Comparison of ENCODE assay signal across 10 mouse cellular contexts in the genomic region with DNA sequence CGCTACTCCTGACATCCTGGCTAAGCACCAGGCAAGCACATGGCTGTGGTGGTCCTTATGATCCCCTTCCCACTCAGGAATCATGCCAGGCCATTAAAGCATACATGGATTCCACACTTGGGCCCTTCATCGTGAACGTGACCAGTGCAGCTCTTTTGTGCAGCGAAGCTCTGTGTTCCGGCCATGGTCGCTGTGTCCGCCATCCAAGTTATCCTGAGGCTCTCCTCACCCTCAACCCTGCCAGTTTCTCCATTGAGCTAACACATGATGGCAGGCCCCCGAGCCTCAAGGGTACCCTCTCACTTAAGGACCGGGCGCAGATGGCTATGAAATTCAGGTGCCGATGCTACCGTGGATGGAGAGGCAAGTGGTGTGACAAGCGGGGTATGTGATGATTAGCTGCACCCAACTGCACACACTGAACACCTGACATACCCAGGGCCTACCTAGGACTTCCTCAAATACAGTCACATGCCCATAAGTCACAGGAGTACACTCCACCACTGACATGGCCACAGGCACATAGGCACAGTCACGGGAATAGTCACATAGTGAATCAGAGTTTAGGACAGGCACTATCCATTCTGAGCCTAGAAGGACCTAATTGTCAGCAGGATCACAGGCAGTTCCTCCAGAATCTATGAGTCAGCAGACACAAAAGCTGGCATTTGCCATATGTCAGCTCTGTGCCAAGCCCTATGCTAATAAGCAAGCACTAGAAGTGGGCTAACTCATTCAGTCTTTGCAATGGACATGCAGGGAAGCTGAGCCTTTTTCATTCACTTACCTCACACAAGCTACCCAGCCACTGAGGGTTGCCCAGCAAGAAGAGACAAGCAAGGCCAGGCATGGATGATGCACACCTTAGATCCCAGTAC. TPM values are rescaled to one million over a fixed set of nuclear protein-coding genes. Genes with fewer than 3 reads are reported as not detected.
A peak's percentile ranks its signal among the peaks of the same experiment; 100 is the strongest.
DNase-seq lines count a peak whose midpoint lies in the region; ATAC-seq and TF ChIP-seq lines count a peak whose summit lies in the region.
"Had no signal": no experiment of that assay in that cellular context is flagged by ENCODE, and none has a peak within 500 bp of the region (broad histone marks: within the 10 kb centered on the region; RNA-seq: fewer than 3 reads in every experiment).

No protein-coding gene starts in this region.

- no peak overlapping the region for H3K4me3 ChIP-seq in kidney, postnatal 0 days (replicated peaks; ENCODE audit: low read depth, low read length)
- H3K4me3 ChIP-seq in embryonic facial prominence, embryonic 12.5 days: no peak overlapping the region
- no peak overlapping the region for H3K4me3 ChIP-seq in liver, embryonic 13.5 days (replicated peaks)

- intact Hi-C loops in left cerebral cortex, postnatal 4 days (cut with DNase I): no loop called here

- no peak for TF ChIP-seq CTCF in kidney, postnatal 0 days (IDR thresholded peaks at IDR 0.05; ENCODE audit: low read depth)

- no peak overlapping the region for H3K4me2 ChIP-seq in kidney, postnatal 0 days (ENCODE audit: low read length)
- peak overlapping the region; percentile 84 for H3K4me2 ChIP-seq in embryonic facial prominence, embryonic 12.5 days (replicated peaks)
- peak overlapping the region; percentile 93; the same call in 1 of the 2 replicates for H3K4me2 ChIP-seq in liver, embryonic 13.5 days

- 0 out of 2 replicates have a peak overlapping the region, but pooled peaks have one; percentile 8 for H3K9ac ChIP-seq in kidney, postnatal 0 days (ENCODE audit: low read depth, low read length)
- H3K9ac ChIP-seq in embryonic facial prominence, embryonic 12.5 days: 0 out of 2 replicates have a peak overlapping the region, but pooled peaks have one; percentile 5
- H3K9ac ChIP-seq in liver, embryonic 13.5 days: peak overlapping the region; percentile 89; the same call in 1 of the 2 replicates

- peaks cover 20% of the 10 kb centered on the region for H3K4me1 ChIP-seq in kidney, postnatal 0 days (replicated peaks; ENCODE audit: insufficient read depth, low read length)
- peaks cover 41% of the 10 kb centered on the region for H3K4me1 ChIP-seq in embryonic facial prominence, embryonic 12.5 days
- peaks cover 82% of the 10 kb centered on the region for H3K4me1 ChIP-seq in liver, embryonic 13.5 days (replicated peaks)

- DNase-seq in kidney, postnatal 0 days (ENCODE audit: low spot score): no peak
- DNase-seq in kidney, postnatal 4 days: no peak
- peak; percentile 75 for DNase-seq in MN1 (ENCODE audit: low spot score)
- no peak for DNase-seq in liver, embryonic 13.5 days
- no peak for DNase-seq in yolk sac, embryonic 10.5 days (ENCODE audit: low spot score)
- DNase-seq in left cerebral cortex, postnatal 4 days: no peak
- DNase-seq in layer of hippocampus, postnatal 25 days (ENCODE audit: extremely low spot score in 1 of 2, low spot score in 1 of 2): no peak
- DNase-seq: adrenal gland, postnatal 14 days; right cerebral cortex, postnatal 25 days had no signal

- H3K27ac ChIP-seq in kidney, postnatal 0 days: peak overlapping the region; percentile 96
- peak overlapping the region; percentile 90 for H3K27ac ChIP-seq in embryonic facial prominence, embryonic 12.5 days
- H3K27ac ChIP-seq in liver, embryonic 13.5 days: peak overlapping the region; percentile 98

- H3K36me3 ChIP-seq in kidney, postnatal 0 days (ENCODE audit: insufficient read depth, low read length): peaks cover 12% of the 10 kb centered on the region; the same call in 1 of the 2 replicates
- H3K36me3 ChIP-seq in embryonic facial prominence, embryonic 12.5 days: peaks cover 19% of the 10 kb centered on the region
- H3K36me3 ChIP-seq in liver, embryonic 13.5 days: peaks cover 21% of the 10 kb centered on the region

- H3K27me3 ChIP-seq in kidney, postnatal 0 days (ENCODE audit: insufficient read depth, low read length): no peaks in the 10 kb centered on the region
- no peaks in the 10 kb centered on the region for H3K27me3 ChIP-seq in embryonic facial prominence, embryonic 12.5 days
- H3K27me3 ChIP-seq in liver, embryonic 13.5 days: no peaks in the 10 kb centered on the region

- no peaks in the 10 kb centered on the region for H3K9me3 ChIP-seq in kidney, postnatal 0 days (replicated peaks; ENCODE audit: low read length)
- H3K9me3 ChIP-seq in embryonic facial prominence, embryonic 12.5 days: no peaks in the 10 kb centered on the region
- H3K9me3 ChIP-seq in liver, embryonic 13.5 days (replicated peaks): no peaks in the 10 kb centered on the region

- WGBS in kidney, postnatal 0 days: 94% methylated on average over 14 of the region's 14 CpGs
- WGBS in embryonic facial prominence, embryonic 12.5 days: 94% methylated on average over 14 of the region's 14 CpGs
- 88% methylated on average over 14 of the region's 14 CpGs for WGBS in liver, embryonic 13.5 days (ENCODE audit: insufficient replicate concordance)

- no peak for ATAC-seq in kidney, postnatal 0 days (replicated peaks; ENCODE audit: low FRiP score, low read depth)
- ATAC-seq in embryonic facial prominence, embryonic 12.5 days (ENCODE audit: insufficient number of reproducible peaks, insufficient read depth, low FRiP score, low TSS enrichment): no peak
- ATAC-seq in liver, embryonic 13.5 days (ENCODE audit: low read depth): no peak

RNA-seq across cellular contexts. Expression of a gene that starts 0.6 kb away (rescaled TPM):
- polyA plus RNA-seq in kidney, postnatal 0 days (2015; fragmentation: Nextera tagmentation; extraction: Ambion mirVana): 20.3 and 22.3 TPM in 2 replicates
- polyA plus RNA-seq in embryonic facial prominence, embryonic 12.5 days (2016; fragmentation: Nextera tagmentation; extraction: Ambion mirVana): 15.0 and 15.4 TPM in 2 replicates
- polyA plus RNA-seq in liver, embryonic 13.5 days (2015; fragmentation: Nextera tagmentation; extraction: Ambion mirVana): 10.5 and 12.2 TPM in 2 replicates
- total RNA-seq in left cerebral cortex, postnatal 4 days (2021): 10 to 100 TPM; 11.9 to 13.0 TPM
- total RNA-seq in layer of hippocampus, postnatal 25 days (2021): 10 to 100 TPM; 11.3 to 13.3 TPM

RNA-seq across cellular contexts. Expression of a gene that starts 1.4 kb away (rescaled TPM):
- polyA plus RNA-seq in kidney, postnatal 0 days (2015; fragmentation: Nextera tagmentation; extraction: Ambion mirVana): 1.3 and 2.0 TPM in 2 replicates
- polyA plus RNA-seq in embryonic facial prominence, embryonic 12.5 days (2016; fragmentation: Nextera tagmentation; extraction: Ambion mirVana): 1.4 and 1.5 TPM in 2 replicates
- polyA plus RNA-seq in liver, embryonic 13.5 days (2015; fragmentation: Nextera tagmentation; extraction: Ambion mirVana): 0.82 and 1.2 TPM in 2 replicates
- 1 to 10 TPM; 1.5 to 2.1 TPM for total RNA-seq in left cerebral cortex, postnatal 4 days (2021)
- total RNA-seq in layer of hippocampus, postnatal 25 days (2021): 1 to 10 TPM; 1.4 to 1.9 TPM

RNA-seq across cellular contexts. Expression of a gene that starts 2.5 kb away (rescaled TPM):
- polyA plus RNA-seq in kidney, postnatal 0 days (2015; fragmentation: Nextera tagmentation; extraction: Ambion mirVana): 5.0 and 6.0 TPM in 2 replicates
- 12.2 and 13.2 TPM in 2 replicates for polyA plus RNA-seq in embryonic facial prominence, embryonic 12.5 days (2016; fragmentation: Nextera tagmentation; extraction: Ambion mirVana)
- polyA plus RNA-seq in liver, embryonic 13.5 days (2015; fragmentation: Nextera tagmentation; extraction: Ambion mirVana): 2.6 TPM in 2 replicates
- 1 to 10 TPM; 3.8 to 4.1 TPM for total RNA-seq in left cerebral cortex, postnatal 4 days (2021)
- total RNA-seq in layer of hippocampus, postnatal 25 days (2021): 1 to 10 TPM; 6.4 to 8.0 TPM

RNA-seq across cellular contexts. Expression of a gene that starts 8.2 kb away (rescaled TPM):
- 28.9 and 29.9 TPM in 2 replicates for polyA plus RNA-seq in kidney, postnatal 0 days (2015; fragmentation: Nextera tagmentation; extraction: Ambion mirVana)
- 35.8 and 36.9 TPM in 2 replicates for polyA plus RNA-seq in embryonic facial prominence, embryonic 12.5 days (2016; fragmentation: Nextera tagmentation; extraction: Ambion mirVana)
- polyA plus RNA-seq in liver, embryonic 13.5 days (2015; fragmentation: Nextera tagmentation; extraction: Ambion mirVana): 167 and 175 TPM in 2 replicates
- 10 to 100 TPM; 12.5 to 14.5 TPM for total RNA-seq in left cerebral cortex, postnatal 4 days (2021)
- total RNA-seq in layer of hippocampus, postnatal 25 days (2021): 10 to 100 TPM; 11.8 to 16.8 TPM

RNA-seq across cellular contexts. Expression of a gene that starts 11.5 kb away (rescaled TPM):
- polyA plus RNA-seq in kidney, postnatal 0 days (2015; fragmentation: Nextera tagmentation; extraction: Ambion mirVana): 87.7 and 88.8 TPM in 2 replicates
- 132 and 134 TPM in 2 replicates for polyA plus RNA-seq in embryonic facial prominence, embryonic 12.5 days (2016; fragmentation: Nextera tagmentation; extraction: Ambion mirVana)
- 43.8 and 44.7 TPM in 2 replicates for polyA plus RNA-seq in liver, embryonic 13.5 days (2015; fragmentation: Nextera tagmentation; extraction: Ambion mirVana)
- 10 to 100 TPM; 20.8 to 28.4 TPM for total RNA-seq in left cerebral cortex, postnatal 4 days (2021)
- total RNA-seq in layer of hippocampus, postnatal 25 days (2021): 10 to 100 TPM; 13.2 to 17.8 TPM

Comparison
In these comparisons a context has a peak if more than half of its experiments do, and no peak if none do; other contexts are left out.
1. H3K9ac ChIP-seq: peak in every context shown above with its lines; median percentile 89 in liver, embryonic 13.5 days; 8 in kidney, postnatal 0 days; 5 in embryonic facial prominence, embryonic 12.5 days.